Mouse (Mus musculus) gastrocnemius, postnatal 36 days (tissue): ENCODE measurements around the gene Gtf2ird1. TPM values are rescaled to one million over a fixed set of nuclear protein-coding genes. Genes with fewer than 3 reads are reported as not detected.
A peak's percentile ranks its signal among the peaks of the same experiment; 100 is the strongest.

Source experiments
- DNase-seq, 2 experiments: peaks; one replicate each; pipeline ENCODE4 v3.0.0; 2022
- intact Hi-C: fragments of 180-260 bp; cut with DNase I; formaldehyde crosslinking; loops from one replicate; pipeline ENCODE4 v1.15.1; 2025
- total RNA-seq, 2 experiments: library from RNA; stranded (reverse); gene quantifications; 2 replicates each; pipeline ENCODE4 v1.2.3; 2021

Gtf2ird1 gene
- total RNA-seq, 2 experiments from 2014 or later: 8.2 to 9.2 TPM

- no peak for DNase-seq
- intact Hi-C loops: loop anchor here (2.0 kb wide), 1 partner anchor 37 kb away; the partner anchor contains the start of gene Gtf2ird1
These were observed 36.8 kb downstream of the Gtf2ird1 start for GRCm38 (mm10) chr5:134419700-134420099.

GRCm38 (mm10) chr5:134418315-134419074, 38.0 kb downstream of the Gtf2ird1 start:
- intact Hi-C loops: loop anchor here (2.0 kb wide), 1 partner anchor 38 kb away; the partner anchor contains the start of gene Gtf2ird1
- DNase-seq: no peak

GRCm38 (mm10) chr5:134412341-134412740, 44.2 kb downstream of the Gtf2ird1 start:
- no peak for DNase-seq
- intact Hi-C loops: no loop called here

DNA sequence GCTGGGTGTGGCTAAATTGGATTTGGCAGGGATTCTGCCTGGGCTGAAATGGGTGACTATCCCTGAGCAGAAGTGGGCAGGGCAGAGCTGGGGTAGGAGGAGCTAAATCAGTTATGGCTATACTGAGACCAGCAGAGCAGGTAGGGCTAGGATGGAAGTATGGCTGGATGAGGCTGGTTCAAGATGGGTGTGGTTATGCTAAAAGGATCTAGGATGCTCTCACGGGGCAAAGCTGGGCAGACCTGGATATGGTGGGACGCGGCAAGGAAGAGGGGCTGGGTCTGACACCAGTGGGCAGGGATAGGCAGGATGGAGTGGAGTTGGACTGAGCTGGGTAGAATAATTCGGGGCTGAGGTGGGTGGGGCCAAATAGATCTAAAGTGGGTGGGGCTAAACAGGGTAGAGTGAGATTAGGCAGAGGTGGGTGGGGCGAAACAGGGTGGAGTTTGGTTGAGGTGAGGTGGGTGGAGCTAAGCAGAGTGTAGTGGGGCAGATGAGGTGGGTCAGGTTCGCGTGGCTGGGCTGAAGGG, 46.1 kb downstream of the Gtf2ird1 start:
- intact Hi-C loops: no loop called here
- no peak for DNase-seq

DNA sequence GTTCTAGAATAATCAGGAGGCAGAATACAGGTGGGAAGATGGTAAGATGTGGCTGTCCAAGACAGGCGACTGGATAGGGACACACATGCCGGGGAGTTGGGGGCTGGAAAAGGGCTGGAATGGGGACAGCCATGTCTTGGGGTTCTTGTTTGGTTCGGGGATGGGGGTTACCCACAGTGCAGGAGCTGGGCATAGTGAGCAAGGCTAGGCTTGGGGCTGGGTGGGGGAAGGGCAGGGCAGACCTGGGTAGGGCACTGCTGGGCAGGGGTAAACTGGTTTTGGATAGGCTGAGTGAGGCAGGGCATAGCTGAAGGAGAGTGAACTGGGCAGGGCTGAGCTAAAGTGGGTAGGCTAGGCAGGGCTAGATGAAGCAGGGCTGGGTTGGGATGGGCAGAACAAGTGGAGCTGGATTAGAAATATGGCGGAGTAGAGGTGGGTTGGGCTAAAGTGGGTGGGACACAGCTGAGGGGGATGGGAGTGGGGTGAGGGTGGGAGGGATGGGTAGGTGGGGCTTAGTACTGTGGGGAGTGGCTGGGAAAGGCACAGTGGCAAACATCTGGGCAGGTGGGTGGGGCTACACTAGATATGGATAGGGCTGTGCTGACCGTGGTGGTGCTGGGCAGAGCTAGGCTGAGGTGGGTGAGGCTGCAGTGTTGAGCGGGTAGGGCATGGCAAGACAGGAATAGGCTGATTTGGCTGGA, 46.8 kb downstream of the Gtf2ird1 start:
- intact Hi-C loops: no loop called here
- DNase-seq: no peak

GRCm38 (mm10) chr5:134408119-134408518, 48.4 kb downstream of the Gtf2ird1 start:
- intact Hi-C loops: no loop called here
- no peak for DNase-seq

DNA sequence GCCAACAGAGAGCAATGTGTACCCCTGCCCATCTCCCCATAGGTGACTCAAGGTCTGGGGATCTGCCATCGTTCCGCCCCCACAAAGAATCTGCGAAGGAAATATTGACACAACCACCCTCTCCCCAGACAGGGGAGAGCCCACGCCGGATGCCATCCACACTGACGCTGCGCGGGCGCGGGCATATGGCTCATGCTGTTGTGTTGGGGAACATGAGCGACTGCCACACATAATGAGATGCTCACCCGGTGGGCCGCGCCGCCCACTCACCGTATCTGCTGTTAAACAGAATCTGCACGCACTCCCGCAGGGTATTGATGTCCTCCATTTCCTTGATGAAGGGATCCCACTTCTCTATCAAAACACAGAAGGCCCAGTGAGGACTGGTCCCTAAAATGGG, 54.7 kb downstream of the Gtf2ird1 start:
- no peak for DNase-seq
- intact Hi-C loops: no loop called here

GRCm38 (mm10) chr5:134397434-134398163, 58.9 kb downstream of the Gtf2ird1 start:
- intact Hi-C loops: no loop called here
- DNase-seq: no peak

GRCm38 (mm10) chr5:134396519-134396918, 60.0 kb downstream of the Gtf2ird1 start:
- intact Hi-C loops: no loop called here

GRCm38 (mm10) chr5:134394624-134395023, 61.9 kb downstream of the Gtf2ird1 start:
- intact Hi-C loops: no loop called here
- DNase-seq: no peak

More at GRCm38 (mm10) chr5:134396519-134396918, 60.0 kb downstream of the Gtf2ird1 start:
- DNase-seq: no peak

DNA sequence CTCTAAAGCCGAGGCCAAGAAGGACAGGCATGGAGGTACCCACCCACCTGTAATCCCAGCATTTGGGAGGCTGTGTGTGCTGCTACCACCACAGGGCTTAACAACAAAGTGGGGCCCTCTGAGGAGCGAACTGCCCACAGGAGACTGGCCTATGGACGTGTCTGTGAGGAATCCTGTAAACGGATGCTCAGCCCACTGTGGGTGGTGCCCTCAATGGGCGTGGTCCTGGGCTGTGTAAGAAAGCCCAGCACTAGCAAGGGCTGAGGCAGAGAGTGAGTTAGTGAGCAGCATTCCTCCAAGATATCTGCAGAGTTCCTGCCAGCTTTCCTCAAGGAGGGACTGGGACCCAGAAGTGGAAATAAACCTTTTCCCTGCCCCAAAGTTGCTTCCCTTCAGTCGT, 62.9 kb downstream of the Gtf2ird1 start:
- DNase-seq: no peak
- intact Hi-C loops: no loop called here

DNA sequence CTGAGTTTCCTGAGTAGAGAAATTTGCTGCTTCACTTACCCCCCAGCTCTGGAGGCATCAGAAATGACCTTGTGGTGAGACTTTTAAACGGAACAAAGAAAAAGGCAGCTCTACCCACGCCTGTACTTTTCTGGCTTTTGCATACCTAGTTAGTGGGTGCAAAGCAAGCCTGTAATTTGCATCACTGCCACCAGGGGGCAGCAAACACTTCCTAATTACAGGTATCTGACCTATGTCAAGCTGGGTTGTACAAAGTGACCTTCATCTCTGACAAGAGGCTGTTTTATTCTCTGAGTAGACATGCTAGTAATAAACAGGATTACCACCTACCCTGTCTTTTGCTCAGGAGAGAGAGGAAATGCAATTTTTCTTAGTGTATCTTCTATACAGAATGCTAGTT, 71.4 kb downstream of the Gtf2ird1 start:
- peak; percentile 62 to 64 for DNase-seq
- intact Hi-C loops: loop anchor here (2.0 kb wide), 1 partner anchor 102 kb away; no protein-coding TSS in a partner anchor

DNA sequence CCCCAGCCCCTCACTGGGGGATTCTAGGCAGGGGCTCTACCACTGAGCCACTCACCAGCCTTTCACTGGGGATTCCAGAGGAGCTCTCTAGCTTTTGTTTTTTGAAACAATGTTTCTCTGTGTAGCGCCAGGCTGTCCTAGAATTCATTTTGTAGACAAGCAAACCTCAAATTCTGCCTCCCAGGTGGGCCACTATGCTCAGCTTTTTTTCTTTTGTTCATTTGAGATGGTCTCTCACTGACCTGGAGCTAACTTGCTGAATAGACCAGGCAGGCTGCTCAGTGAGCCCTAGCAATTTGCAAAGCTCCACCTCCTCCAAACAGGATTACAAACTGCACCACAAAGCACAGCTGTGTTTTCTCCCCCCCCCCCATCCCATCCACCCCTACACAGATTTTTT, 81.3 kb downstream of the Gtf2ird1 start:
- intact Hi-C loops: loop anchor here (10.0 kb wide), 1 partner anchor 220 kb away; no protein-coding TSS in a partner anchor
- no peak for DNase-seq

DNA sequence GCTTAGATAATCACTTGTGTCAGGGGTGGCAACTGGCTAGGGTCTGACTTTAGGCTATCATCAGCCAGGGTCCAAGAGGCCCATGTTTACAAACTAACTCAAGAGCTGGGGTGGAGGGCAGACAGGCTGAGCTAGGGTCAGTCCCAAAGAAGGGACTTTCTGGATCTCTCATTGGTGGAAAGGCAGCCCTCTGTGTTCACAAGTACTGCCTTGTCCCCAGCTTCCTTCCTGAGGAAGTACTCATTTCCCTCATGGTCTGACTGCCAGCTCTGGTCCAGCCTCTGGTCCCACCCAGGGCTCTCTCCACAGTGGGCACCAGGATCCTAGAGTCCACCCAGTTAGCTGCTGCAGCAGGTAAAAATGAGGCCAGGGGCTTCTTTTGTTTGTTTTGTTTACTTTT, 82.0 kb downstream of the Gtf2ird1 start:
- intact Hi-C loops: loop anchor here (10.0 kb wide), 1 partner anchor 220 kb away; no protein-coding TSS in a partner anchor
- DNase-seq: peak in 1 of 2 experiments; percentile 12

DNA sequence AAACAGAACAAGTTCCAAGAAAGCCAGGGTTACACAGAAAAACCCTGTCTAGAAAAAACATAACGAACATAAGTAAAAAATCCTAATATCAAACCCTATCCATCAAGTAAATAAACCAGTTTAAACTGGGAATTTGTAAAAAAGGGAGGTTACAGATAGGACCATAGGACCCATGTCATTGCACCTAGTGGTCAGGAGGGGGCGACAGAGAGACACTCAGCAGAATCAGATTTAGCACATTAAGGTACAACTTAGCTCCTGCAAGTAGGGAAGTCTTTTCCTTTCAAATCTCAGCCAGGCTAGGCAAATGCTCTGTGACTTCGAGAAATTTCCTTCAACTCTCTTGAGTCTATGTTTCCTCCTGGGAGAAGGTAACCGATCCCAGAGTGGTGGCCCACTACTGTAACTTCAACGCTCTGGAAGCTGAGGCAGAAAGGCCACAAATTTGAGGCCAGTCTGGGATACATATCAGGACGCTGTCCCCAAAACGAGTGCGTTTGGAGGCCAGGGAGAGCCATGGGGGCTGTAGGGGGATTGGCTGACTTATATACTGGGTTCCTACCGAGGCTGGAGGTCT, 82.5 kb downstream of the Gtf2ird1 start:
- intact Hi-C loops: loop anchor here (2.0 to 10.0 kb wide), 2 partner anchors 57 to 221 kb away; no protein-coding TSS in a partner anchor
- peak in 1 of 2 experiments; percentile 34 for DNase-seq

DNA sequence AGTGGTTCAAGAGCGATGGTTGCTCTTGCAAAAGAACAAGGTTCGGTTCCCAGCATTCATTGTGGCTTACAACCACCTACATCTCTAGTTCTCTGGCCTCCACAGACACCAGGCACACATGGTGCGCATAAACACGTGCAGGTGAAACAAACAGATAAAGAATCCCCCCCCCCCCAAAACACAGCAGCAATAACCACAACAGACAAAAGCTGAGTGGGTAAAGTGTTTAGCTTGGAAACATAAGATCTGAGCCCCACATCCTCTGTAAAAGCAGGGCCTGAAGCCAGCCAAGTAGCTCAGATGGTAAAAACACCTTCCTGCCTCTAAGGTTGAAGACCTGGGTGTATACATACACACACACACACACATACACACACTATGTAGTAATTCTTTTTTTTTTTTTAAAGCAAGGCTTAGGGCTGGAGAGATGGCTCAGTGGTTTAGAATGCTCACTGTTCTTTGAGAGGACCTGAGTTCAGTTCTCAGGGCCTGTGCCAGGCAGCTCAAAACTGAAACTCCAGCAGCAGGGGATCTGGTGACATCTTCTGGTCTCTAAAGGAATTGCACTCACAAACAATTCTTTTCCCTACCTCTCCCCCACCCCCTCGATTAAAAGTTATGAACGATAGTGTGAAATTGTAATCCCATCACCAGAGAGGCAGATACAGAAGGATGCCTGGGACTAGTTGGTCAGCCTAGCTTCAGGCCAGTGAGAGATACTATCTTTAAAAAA, 83.4 kb downstream of the Gtf2ird1 start:
- intact Hi-C loops: loop anchor here (2.0 to 10.0 kb wide), 2 partner anchors 56 to 222 kb away; no protein-coding TSS in a partner anchor
- no peak for DNase-seq

DNA sequence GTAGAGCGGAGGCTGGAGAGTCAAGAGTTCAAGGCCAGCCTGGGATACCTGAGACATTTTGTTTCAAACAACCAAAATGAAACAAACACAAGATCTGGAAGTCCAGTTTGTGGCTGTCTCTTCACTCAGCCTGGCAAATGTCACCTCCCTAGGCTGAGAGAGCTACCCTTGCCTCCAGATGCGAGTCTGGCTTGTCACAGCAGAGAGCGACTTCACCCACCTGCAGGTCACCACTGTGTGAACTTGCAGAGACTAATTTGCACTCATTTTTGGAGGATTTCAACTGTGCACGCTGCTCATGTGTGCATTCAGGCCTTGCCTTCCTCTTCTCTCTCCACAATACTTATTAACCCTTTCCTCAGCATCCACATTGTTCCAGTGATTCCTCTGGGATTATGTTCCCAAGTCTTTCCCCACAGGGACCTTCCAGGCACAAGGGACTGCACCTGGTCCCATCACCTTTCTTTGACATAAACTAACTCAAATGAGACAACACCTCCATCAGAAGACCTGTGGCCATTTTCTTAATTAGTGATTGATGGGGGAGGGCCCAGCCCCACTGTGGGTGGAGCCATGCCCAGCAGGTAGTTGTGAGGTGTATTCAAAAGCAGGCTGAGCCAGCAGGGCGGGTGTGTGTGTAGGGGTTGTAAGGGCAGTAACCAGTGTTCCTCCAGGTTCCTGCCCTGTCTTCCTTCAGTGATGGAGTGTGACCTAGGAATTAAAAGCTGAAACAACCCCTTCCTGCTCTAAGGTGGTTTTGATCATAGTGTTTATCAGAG, 84.8 kb downstream of the Gtf2ird1 start:
- no peak for DNase-seq
- intact Hi-C loops: loop anchor here (2.0 to 10.0 kb wide), 2 partner anchors 55 to 223 kb away; no protein-coding TSS in a partner anchor

DNA sequence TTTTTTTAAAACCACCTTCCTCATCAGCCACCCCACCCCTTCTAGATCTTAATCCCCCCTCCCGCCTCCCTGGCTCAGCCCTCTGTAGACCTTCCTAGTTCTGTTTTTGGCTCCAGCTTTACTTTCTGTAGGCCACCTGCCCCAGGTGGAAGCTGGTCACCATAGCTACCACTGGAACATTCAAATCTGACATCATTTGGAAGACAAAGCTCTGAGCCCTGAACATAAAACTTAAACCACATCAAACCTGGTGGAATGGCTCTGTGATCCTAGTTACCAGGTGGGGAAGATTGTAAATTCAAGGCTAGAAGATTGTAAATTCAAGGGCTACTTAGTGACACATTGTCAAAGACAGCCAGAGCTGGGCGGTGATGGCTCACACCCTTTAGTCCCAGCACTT, 85.7 kb downstream of the Gtf2ird1 start:
- DNase-seq: no peak
- intact Hi-C loops: loop anchor here (10.0 kb wide), 1 partner anchor 224 kb away; no protein-coding TSS in a partner anchor
